Mouse (Mus musculus) thymus, postnatal 25 days (tissue): ENCODE data around the gene Cic.
"Not testable (repeated sequence)": the region's sequence is repeated elsewhere in the genome, so short reads cannot be mapped to it uniquely, and the experiment has no call there.

Source experiments
- DNase-seq: peaks from one replicate; pipeline ENCODE4 v3.0.0; 2022

The Cic gene

DNA sequence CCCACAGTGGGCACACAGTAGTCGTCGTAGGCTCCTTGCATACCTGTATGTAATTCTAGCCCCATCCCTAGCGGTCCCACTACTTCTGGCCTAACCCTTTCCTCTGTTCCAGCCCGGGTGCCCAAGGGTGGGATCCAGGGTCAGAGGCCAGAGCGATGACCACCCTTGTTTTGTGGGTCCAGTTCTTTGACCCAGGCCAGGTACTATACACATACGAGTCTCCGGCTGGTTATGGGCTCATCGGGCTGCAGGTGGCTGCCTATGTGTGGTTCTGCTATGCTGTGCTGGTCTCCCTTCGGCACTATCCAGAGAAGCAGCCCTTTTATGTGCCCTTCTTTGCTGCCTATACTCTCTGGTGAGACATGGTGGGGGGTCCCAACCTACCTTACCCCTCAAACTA is 41.9 kb downstream of the Cic start:
- DNase-seq = no peak

DNA sequence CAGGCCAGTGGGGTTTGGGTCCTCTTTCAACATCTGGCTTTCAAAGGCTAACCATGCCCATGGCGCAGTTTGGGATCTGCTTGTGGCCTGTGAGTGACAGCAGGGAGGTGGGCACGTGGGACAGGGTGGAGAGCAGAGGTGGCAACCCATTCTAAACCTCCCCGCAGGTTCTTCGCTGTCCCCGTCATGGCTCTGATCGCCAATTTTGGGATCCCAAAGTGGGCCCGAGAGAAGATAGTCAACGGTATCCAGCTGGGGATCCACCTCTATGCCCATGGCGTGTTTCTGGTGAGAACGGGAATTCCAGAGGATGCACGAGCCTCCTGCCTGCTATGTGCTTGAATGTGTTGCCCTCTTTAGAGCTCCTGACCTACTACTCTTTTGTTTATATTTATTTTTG is 43.7 kb downstream of the Cic start:
- DNase-seq = no peak

DNA sequence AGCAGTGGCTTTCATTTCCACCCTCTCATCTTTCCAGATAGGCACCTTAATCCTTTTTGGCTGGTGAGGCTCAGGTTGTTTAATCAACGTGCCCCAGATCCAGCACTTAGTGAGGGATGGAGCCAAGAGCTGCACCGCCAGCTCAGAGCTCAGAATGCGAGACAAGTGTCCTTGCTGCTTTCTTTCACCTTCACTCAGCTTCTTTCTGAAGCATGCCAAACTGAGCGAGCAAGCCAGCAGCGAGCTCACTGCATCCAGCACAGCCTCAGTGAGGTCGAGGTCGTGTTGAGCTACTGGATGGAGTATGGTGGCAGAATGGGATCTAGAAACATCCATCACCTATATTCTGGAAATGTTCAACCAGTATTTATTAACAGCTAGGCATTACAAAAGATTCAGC is 45.8 kb downstream of the Cic start:
- DNase-seq = no peak

DNA sequence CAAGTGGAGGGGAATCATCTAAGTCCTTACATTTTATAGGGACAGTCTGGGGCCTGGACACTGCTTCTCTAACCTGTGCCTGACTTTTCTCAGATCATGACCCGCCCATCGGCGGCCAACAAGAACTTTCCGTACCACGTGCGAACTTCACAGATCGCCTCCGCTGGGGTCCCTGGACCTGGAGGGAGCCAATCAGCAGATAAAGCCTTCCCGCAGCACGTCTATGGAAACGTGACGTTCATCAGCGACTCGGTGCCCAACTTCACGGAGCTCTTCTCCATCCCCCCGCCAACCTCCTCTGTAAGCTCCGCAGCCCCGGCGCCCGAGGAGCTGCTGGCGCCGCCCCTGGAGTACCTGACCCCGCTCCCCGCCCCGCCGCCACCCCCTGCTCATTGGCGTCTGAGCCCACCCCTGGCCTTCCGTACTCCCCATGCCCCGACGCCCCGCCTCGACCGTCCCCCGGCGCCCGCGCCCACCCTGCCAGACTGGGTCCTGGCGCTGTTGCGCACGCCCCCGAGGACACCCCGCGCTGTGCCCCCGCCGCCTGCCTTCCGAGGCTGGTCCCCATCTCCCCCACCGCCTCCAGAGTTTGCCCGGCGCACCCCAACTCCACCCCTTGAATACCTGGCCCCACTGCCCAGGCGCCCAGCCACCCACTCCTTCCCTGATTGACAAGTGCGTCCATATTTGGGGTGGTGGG is 47.3 kb downstream of the Cic start:
- DNase-seq = no peak

DNA sequence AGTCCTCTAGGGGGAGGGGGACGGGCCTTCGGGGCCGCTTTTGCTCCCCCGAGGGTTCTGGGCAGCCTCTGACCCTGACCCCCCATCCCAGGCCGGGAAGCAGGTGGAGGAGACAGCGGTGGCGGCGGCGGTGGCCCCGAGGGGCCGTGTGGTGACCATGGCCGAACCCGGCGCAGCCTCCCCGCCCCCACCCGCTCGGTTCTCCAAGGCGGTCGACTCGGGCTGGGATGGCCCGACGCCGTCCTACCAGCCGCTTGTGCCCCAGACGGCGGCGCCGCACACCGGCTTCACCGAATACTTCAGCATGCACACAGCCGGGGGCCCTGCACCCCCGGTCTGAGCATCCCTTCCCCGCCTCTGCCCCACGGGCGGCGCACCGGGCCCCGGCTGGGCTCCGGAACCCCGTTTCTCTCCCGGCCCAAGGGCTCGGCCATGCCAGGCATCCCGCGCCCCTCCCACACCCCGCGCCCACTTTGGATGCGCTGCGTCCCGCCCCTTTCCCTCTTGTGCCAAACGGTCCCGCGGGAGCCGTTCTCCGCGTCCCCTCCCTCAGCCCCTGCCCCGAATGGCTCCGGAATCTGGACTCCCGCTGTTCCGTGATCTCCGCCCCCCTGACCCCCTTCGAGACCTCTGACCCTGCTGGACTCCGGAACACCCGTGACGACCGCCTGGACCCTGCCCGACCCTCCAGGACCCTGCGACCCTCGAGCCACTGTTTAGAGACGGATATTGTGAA is 48.0 kb downstream of the Cic start:
- no peak for DNase-seq

DNA sequence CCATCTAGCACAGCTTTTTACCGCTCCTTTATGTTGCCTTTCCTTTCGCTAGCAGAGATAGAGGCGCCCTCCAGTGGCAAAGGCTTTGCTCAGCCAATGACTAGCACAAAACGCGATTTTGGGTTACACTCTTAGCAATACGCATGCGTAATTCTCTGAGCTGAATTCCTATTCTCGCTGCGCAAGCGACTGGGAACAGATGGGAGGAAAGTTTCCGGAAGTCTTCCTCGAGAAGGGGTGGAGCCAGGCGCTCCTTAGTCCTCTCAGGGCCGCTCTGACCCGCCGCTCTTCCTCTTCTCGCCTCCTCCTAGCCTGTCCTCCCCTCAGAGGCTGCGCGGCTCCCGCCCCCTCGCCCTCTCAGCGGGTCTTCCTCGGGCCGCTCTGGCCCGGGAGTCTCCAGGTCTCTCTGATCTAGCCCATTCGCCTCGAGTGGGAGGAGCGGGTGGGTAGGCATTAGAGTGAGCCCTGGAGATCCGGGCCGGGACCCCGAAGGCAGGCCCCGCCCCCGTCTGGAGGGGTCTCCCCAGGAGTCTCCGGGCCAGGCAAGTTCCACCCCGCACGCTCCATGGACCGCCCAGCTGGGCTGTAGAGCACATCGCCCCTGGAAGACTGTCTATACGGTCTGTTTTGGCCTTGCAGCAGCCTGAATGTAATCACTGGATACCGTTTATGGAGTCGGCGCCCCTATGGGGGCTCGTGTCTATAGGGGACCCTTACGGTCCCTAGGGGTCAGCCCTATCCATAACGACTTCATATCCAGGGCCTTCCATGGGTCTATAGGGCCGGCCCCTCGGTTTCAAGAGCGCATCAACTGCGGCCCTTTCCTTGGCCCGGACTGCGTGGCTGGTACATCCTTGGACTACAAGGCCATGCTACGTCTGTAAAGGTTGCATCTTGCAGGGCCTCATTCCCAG is 49.3 kb downstream of the Cic start, which contains the start of gene Megf8:
Megf8 (plus strand) TSS at position 633 of the 914 bp plus-strand sequence.
- peak; percentile 92 for DNase-seq

DNA sequence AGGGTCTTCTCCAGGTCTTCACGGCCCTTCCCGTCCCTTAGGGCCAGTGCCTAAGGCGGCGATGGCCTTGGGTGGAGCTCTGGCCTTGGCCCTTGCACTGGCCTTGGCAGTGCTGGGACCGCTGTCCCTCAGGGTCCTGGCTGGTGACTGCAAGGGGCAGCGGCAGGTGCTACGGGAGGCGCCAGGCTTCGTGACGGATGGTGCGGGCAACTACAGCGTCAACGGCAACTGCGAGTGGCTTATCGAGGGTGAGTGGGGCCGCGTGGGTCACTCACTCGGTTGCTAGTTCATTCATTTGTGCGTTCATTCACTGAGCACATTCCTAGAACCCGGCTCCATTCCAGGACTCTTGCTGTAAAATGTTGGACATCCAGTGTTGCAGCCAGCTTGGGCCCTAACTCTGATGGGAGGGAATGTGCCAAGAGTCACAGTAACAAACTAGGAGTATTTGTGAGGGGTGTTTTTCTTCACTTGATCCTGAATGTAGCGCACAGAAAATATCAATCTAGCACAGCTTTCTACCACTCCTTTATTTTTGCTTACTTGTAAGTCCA is 50.0 kb downstream of the Cic start:
- DNase-seq = no peak

DNA sequence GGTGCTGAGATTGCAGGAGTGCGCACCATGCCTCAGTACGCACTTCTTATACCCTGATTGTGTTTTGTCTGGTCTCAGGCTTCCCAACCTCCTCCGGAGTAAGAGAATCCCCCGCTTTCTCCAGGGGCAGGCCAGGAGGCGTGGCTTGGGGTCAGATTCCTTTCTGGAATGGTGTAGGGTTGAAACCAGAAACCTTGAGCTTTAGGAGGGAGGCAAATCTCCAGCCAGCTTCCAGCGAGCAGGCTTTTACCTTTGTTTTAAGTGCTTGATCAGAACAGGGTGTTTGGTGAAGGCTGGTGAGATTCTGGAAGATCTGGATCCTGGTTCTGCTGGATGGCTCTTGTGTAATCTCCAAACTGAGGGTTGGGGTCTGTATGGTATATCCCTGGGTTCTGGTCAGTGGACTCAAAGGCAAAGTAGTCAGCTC is 54.6 kb downstream of the Cic start:
- no peak for DNase-seq

DNA sequence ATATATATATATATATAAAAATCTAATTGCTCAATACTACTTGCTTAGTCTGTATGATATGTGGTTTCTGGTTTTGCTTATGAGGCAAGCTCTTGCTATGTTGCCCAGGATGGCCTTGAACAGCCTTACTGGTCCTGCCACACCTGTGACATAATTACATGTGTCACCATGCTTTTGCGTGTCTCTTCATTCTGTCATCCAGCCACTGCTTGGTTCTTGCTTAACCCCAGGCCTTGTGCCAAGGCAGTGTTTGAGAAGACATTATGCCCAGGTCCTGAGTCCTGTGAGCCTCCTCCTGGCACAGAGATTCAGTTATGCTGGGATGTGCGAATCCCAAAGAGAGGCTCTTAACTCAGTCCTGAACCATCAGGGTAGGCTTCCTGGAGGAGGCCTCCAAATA is 55.7 kb downstream of the Cic start:
- no peak for DNase-seq

DNA sequence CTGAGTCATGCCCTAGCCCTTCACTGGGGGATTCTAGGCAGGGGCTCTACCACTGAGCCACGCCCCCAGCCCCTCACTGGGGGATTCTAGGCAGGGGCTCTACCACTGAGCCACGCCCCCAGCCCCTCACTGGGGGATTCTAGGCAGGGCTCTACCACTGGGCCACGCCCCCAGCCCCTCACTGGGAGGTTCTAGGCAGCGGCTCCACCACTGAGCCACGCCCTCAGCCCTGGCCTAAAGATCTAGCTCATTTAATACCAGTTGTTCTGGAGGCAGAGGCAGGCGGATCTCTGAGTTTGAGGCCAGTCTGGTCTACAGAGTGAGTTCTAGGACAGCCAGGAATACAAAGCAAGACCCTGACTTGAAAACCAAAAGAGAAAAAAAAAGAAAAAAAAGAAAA is 57.9 kb downstream of the Cic start:
- not testable (repeated sequence) for DNase-seq

DNA sequence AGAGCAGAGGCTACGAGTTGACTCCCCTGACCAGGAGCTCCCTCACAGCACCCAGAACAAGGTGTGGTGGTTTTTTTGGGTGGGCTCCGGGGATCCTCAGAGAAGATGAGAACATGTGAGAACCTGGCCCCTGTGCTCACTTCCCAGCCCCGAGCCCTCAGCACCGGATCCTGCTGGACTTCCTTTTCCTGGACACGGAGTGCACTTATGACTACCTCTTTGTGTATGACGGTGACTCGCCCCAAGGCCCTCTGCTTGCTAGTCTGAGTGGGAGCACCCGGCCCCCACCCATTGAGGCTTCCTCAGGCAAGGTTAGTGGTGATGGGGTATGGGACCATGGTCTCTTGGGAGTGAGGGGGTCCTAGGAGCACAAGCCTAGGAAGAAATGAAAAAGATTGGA is 58.7 kb downstream of the Cic start:
- DNase-seq = no peak

DNA sequence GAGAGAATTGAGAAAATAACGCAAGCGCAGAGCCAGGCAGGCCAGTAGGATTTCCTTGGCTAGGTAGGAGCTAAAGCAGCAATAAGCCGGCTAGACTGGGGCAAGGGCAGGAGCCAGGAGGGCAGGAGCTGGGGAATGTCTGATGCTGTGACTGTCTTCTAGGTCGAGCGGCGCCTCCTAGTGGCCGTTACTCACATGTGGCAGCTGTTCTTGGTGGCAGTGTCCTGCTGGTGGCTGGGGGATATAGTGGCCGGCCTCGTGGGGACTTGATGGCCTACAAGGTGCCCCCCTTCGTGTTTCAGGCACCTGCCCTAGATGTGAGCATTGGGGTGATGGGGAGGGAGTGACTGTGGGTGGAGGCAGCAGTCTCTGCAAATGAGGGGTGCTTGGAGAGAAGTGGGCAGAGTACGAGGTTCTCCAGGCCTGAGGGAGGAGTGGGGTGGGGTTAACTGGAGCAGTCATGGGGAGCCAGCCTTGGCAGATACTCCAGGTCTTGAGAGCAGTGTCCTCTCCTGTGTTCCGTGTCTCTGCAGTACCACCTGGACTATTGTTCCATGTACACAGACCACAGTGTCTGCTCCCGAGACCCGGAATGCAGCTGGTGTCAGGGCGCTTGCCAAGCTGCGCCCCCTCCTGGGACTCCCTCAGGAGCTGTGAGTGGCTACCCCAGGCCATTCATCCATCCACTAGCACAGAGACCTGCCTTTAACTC is 66.2 kb downstream of the Cic start:
- DNase-seq = peak; percentile 75

DNA sequence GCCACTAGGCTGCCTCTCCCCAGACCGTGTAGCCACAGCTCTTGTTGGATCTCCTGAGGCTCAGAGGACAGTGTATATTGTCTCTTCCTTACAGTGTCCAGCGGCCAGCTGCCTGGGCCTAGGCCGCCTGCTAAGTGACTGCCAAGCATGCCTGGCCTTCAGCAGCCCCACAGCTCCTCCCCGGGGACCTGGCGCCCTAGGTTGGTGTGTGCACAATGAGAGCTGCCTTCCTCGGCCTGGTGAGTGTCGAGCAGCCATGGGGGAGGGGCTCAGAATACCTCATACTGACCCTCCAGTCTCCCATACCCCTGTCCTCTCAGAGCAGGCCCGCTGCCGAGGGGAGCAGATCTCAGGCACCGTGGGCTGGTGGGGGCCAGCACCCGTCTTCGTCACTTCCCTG is 67.0 kb downstream of the Cic start:
- no peak for DNase-seq

DNA sequence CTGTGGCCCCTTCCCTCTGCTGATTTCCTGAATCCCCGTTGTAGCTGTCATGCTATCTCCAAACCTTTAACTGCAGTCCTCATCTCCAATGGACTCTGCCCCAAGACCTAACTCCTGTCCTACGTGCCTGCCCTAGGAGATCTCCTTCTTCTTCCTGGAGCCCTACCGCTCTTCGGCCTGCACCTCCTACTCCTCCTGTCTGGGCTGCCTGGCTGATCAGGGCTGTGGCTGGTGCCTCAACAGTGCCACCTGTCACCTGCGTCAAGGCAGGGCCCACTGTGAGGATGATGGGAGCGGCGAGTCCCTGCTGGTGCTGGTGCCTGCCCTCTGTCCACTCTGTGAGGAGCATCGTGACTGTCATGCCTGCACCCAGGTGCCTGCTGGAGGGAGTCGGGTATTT is 71.8 kb downstream of the Cic start:
- no peak for DNase-seq

DNA sequence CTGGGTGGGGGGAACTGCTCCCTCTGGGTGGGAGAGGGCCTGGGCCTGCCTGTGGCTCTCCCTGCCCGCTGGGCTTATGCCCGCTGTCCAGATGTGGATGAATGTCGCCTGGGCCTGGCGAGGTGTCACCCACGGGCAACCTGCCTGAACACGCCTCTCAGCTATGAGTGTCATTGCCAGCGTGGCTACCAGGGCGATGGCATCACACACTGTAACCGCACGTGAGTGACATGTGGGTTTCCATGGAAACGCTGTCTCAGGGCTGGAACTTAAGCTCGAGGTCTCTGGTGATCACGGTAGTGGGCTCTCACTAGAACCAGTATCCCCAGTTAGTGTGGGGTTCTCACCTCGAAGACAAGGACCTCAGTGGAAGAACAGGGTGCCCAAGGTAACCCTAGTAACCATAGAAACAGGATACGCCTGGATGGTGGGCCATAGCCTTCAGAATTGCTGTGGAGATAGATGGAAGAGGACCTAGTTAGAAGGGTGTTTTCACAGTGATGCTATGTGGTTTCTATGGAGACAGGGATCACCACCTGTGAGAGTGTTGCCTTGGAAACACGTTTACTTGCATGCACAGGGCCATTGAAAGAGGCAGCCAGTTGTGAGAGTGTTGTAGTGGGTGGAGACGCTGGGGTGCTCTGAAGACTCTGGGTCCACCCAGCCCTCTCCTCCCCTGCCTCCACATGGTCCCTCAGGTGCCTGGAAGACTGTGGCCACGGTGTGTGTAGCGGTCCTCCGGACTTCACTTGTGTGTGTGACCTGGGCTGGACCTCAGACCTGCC is 73.7 kb downstream of the Cic start:
- no peak for DNase-seq
